Mouse (Mus musculus) neural tube, embryonic 15.5 days (tissue): Measurements from ENCODE around the gene Senp6. TPM values are rescaled to one million over a fixed set of nuclear protein-coding genes. Genes with fewer than 3 reads are reported as not detected.
"Not testable (repeated sequence)": the region's sequence is repeated elsewhere in the genome, so short reads cannot be mapped to it uniquely, and the experiment has no call there.

Source experiments
- ATAC-seq: fragments of 200-750 bp; cut with Nextera tagmentation; 2 replicates; pipeline ENCODE4 v1.8.0; 2017; ENCODE audit warnings: mild to moderate bottlenecking, moderate TSS enrichment, moderate library complexity; ENCODE audit not compliant: low FRiP score
- H3K27ac ChIP-seq: fragments of 300-500 bp; sonication (generic); replicated peaks from 2 replicates; pipeline ENCODE4 v1.5.1; 2015; ENCODE audit warnings: mild to moderate bottlenecking, inconsistent platforms
- H3K27me3 ChIP-seq: fragments of 300-500 bp; sonication (generic); replicated peaks from 2 replicates; pipeline ENCODE4 v1.6.1; 2015; ENCODE audit warnings: inconsistent platforms
- H3K36me3 ChIP-seq: fragments of 300-500 bp; sonication (generic); 2 replicates; pipeline ENCODE4 v1.6.1; 2015; ENCODE audit warnings: inconsistent platforms
- H3K4me1 ChIP-seq: fragments of 300-500 bp; sonication (generic); 2 replicates; pipeline ENCODE4 v1.6.1; 2015; ENCODE audit warnings: inconsistent platforms
- H3K4me2 ChIP-seq: fragments of 300-500 bp; sonication (generic); 2 replicates; pipeline ENCODE4 v1.6.1; 2015; ENCODE audit warnings: inconsistent platforms, mild to moderate bottlenecking, moderate library complexity
- H3K4me3 ChIP-seq: fragments of 300-500 bp; sonication (generic); replicated peaks from 2 replicates; pipeline ENCODE4 v1.5.1; 2015; ENCODE audit warnings: mild to moderate bottlenecking, inconsistent platforms
- H3K9ac ChIP-seq: fragments of 300-500 bp; sonication (generic); replicated peaks from 2 replicates; pipeline ENCODE4 v1.6.1; 2015; ENCODE audit warnings: mild to moderate bottlenecking, inconsistent platforms
- H3K9me3 ChIP-seq: fragments of 300-500 bp; sonication (generic); replicated peaks from 2 replicates; pipeline ENCODE4 v1.6.1; 2016; ENCODE audit warnings: inconsistent platforms
- WGBS: fragments of 180-500 bp; shearing (Covaris S2); methylation state at CpG from one replicate; pipeline ENCODE4 v1.1.7; 2015; ENCODE audit warnings: mixed read lengths; 5-methylcytosine and 5-hydroxymethylcytosine counted together
- polyA plus RNA-seq: library from polyadenylated mRNA; unstranded; fragments of >200 nt; fragmentation: Nextera tagmentation; extraction: Ambion mirVana; gene quantifications from 2 replicates; pipeline ENCODE4 v1.2.1, GENCODE M21; 2015

Gene Senp6
- polyA plus RNA-seq, 1 experiment from 2014 or later, result 46.6 TPM

DNA sequence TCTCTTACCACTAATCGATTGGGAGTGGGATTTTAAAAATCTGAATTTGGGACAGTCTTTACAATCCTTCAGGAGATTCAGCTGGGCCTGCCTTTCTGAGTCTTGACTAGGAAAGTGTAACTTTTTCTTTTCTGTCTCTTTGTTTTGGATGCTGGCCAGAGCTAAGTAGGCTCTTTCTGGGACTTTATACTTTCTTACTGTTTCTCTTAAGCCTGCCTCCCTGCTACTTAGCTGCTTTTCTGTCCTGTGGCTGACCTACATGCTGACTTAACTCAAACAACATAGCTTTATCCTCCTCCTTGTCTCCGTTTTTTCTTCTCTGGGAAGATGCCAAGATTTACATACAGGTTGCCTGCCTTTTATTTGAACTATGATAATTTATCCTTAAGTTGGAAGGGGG lies 19.0 kb downstream of the Senp6 start:
- Histone ChIP-seq H3K27ac (0 out of 2 replicates have a peak overlapping the region, but pooled peaks have one; percentile 1), H3K4me3 (no peak overlapping the region), H3K4me1 (peaks cover 27% of the 10 kb centered on the region), H3K27me3 (no peaks in the 10 kb centered on the region), H3K36me3 (no peaks in the 10 kb centered on the region), H3K4me2 (no peak overlapping the region), H3K9ac (no peak overlapping the region), H3K9me3 (no peaks in the 10 kb centered on the region)
- ATAC-seq, result no peak
- 44% methylated on average over 2 of the region's 2 CpGs for WGBS

DNA sequence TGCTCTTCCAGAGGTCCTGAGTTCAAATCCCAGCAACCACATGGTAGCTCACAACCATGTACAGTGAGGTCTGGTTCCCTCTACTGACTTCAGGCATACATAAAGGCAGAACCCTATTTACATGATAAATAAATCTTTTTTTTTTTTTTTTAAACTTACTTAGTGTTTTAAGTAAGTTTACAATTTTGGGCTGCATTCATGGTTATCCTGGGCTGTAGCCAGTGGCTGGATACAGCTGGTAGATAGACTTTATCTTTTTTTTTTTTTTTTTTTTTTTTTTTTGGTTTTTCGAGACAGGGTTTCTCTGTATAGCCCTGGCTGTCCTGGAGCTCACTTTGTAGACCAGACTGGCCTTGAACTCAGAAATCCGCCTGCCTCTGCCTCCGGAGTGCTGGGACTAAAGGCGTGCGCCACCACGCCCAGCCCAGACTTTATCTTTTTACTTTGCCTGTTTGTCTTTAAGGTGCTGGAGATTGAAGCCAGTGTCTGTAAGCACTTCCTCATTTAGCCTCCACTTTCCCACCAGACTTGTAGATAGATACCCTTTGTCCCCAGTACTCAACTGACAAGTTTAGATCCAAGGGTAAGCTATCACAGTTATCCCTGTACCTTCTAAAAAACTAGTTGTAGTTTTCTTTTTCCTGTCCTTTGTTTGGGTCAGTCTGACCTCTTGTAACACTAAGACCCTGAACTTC lies 19.7 kb downstream of the Senp6 start:
- H3K4me3 ChIP-seq, H3K9me3 ChIP-seq, H3K4me2 ChIP-seq, H3K36me3 ChIP-seq, H3K27ac ChIP-seq, H3K27me3 ChIP-seq, ATAC-seq, H3K9ac ChIP-seq: not testable (repeated sequence)
- peaks cover 27% of the 10 kb centered on the region for H3K4me1 ChIP-seq
- WGBS, result 89% methylated on average over 5 of the region's 6 CpGs

DNA sequence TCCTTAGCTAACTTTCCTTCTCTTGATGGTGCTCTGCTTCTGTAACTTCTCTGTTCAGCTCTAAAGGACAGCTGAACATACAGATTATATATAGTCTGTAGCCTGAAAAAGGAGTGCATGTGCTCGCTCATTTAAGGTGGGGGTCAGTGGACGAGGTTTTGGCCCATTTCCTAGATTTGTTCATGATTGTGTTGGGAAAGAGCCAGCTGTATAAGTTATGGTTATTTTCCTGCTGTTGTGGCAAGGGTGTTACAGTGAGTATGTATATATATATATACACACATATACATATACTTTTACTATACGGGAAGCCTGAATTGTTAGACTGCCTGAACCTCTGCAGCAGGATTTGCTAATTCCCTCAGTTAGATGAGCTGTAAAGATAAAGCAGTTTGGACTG lies 22.7 kb downstream of the Senp6 start:
- WGBS, result 60% methylated on average over 3 of the region's 3 CpGs

DNA sequence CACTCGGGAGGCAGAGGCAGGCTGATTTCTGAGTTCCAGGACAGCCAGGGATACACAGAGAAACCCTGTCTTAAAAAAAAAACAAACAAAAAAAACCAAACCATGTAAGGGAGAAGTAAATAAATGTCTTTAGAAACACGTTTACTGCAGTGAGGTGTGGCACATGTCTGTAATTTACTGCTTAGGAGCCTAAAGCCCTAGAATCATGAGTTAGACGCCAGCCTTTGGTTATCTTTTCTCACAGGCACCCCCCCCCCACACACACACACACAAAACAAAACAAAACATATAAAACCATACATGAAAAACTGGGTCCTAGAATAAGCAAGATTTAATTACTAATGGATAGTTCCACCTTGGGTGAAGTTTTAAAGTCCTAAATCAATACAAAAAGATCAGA lies 29.6 kb downstream of the Senp6 start:
- ATAC-seq, result no peak
- no peaks in the 10 kb centered on the region for H3K4me1 ChIP-seq
- no peaks in the 10 kb centered on the region for H3K27me3 ChIP-seq
- WGBS, result 77% methylated on average over 3 of the region's 3 CpGs
- no peak overlapping the region for H3K4me2 ChIP-seq
- H3K4me3 ChIP-seq, result no peak overlapping the region
- H3K9ac ChIP-seq, result no peak overlapping the region
- no peaks in the 10 kb centered on the region for H3K9me3 ChIP-seq
- H3K36me3 ChIP-seq, result peaks cover 7% of the 10 kb centered on the region
- no peak overlapping the region for H3K27ac ChIP-seq

More for the DNA sequence above, 22.7 kb downstream of the Senp6 start:
- Histone ChIP-seq H3K9me3 (no peaks in the 10 kb centered on the region), H3K4me1 (peaks cover 17% of the 10 kb centered on the region), H3K27ac (no peak overlapping the region), H3K27me3 (no peaks in the 10 kb centered on the region), H3K4me3 (no peak overlapping the region), H3K36me3 (peaks cover 3% of the 10 kb centered on the region; the same call in 1 of the 2 replicates), H3K4me2 (no peak overlapping the region), H3K9ac (no peak overlapping the region)
- ATAC-seq, result no peak

DNA sequence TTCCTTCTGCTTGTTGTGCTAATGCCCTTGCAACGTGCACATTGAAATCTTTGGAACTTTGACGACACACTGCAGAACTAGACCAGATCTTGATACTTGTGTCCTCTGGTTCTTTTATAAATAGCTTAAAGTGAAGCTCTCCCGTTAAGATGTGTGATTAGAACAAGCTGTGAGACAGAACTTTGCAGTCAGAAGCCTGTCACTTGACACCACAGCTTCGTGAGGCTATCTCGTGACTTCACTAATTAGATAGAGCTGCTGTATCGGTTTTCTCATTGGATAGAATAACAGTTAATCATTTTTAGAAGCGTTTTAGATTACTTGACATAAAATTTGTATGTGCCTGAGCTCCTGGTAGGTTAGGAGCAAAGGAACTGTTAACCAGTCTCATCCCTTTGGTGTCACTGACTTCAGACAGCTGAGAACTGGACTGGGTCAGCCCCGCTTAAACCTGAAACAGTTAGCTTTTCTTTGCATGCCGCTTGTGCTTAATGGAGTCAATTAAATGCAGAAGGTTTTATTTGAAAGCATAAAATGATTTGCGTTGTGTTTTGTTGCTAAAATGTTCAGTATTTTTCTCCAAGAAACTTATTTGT lies 79.4 kb downstream of the Senp6 start:
- Histone ChIP-seq H3K4me3 (no peak overlapping the region), H3K36me3 (peaks cover 30% of the 10 kb centered on the region), H3K9ac (no peak overlapping the region), H3K4me1 (no peaks in the 10 kb centered on the region), H3K27me3 (no peaks in the 10 kb centered on the region), H3K27ac (no peak overlapping the region), H3K9me3 (no peaks in the 10 kb centered on the region), H3K4me2 (no peak overlapping the region)
- ATAC-seq, result no peak
- 88% methylated on average over 10 of the region's 10 CpGs for WGBS

DNA sequence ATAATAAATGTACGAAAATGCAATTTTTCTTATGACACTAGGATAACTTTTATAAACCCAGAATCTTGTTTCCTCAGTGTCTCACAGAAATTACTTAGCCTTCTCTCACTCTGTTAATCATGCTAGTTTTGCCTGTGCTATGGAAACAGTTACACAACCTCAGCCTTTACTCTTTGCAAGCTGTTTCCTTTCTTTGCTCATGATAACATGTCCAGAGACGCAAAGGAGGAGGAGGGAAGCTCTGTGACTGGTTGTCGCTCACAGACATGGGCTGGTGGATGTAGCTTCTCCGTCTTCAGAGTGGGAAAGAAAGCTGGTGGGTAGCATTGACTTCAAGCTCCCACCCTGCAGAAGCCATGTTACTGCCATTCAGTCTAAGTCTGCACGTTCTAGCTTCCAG lies 82.9 kb downstream of the Senp6 start:
- Histone ChIP-seq H3K9me3 (no peaks in the 10 kb centered on the region), H3K4me3 (no peak overlapping the region), H3K27ac (no peak overlapping the region), H3K27me3 (no peaks in the 10 kb centered on the region), H3K4me2 (no peak overlapping the region), H3K36me3 (peaks cover 22% of the 10 kb centered on the region), H3K9ac (no peak overlapping the region), H3K4me1 (no peaks in the 10 kb centered on the region)
- WGBS, result 86% methylated on average over 5 of the region's 5 CpGs
- ATAC-seq, result no peak

DNA sequence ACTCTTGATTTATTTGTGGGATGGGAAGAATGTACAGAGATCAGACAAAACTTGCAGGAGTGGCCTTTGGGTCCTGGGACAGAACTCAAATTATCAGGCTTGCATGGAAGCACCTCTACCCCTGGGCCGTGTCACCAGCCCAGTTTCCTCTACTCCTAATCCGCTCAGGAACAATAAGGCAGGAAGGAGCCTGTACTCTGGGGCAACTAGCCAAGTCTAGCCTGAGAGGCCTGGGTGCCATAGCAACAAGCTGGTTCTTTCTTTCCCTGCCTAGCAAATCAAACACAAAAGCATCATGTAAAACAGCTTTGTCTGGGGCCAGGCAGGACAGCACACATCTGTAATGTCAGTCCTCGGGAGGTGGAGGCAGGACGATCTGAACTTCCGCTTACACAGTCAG lies 88.6 kb downstream of the Senp6 start:
- Histone ChIP-seq H3K4me3 (no peak overlapping the region), H3K36me3 (peaks cover 13% of the 10 kb centered on the region; the same call in 1 of the 2 replicates), H3K9me3 (no peaks in the 10 kb centered on the region), H3K4me1 (0 out of 2 replicates have a peak, but pooled peaks cover 3% of the 10 kb centered on the region), H3K27ac (no peak overlapping the region), H3K4me2 (no peak overlapping the region), H3K27me3 (no peaks in the 10 kb centered on the region), H3K9ac (no peak overlapping the region)
- 45% methylated on average over 5 of the region's 5 CpGs for WGBS
- peak; percentile 55; the same call in 1 of the 2 replicates for ATAC-seq

DNA sequence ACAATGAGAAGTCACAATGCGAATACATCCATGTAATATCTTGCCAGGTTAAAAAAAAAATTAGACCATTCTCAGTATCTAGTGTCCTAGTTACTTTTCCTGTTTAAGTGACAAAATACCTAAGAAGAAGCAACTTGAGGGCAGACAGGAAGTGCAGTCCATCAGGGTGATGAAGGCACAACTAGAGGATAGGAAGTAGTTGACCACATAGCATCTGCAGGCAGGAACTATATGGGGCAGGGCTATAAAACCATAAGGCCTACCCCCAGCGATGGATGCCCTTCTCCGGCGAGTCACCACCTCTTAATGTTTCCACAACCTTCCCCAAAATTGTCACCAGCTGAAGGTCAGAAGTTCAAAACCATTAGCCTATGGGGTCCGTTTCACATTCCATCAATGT lies 90.1 kb downstream of the Senp6 start:
- H3K4me3 ChIP-seq, result no peak overlapping the region
- H3K27ac ChIP-seq, result no peak overlapping the region
- ATAC-seq, result no peak
- 85% methylated on average over 5 of the region's 5 CpGs for WGBS
- H3K9ac ChIP-seq, result no peak overlapping the region
- H3K4me1 ChIP-seq, result 0 out of 2 replicates have a peak, but pooled peaks cover 3% of the 10 kb centered on the region
- no peaks in the 10 kb centered on the region for H3K9me3 ChIP-seq
- H3K4me2 ChIP-seq, result no peak overlapping the region
- peaks cover 12% of the 10 kb centered on the region; the same call in 1 of the 2 replicates for H3K36me3 ChIP-seq
- no peaks in the 10 kb centered on the region for H3K27me3 ChIP-seq

DNA sequence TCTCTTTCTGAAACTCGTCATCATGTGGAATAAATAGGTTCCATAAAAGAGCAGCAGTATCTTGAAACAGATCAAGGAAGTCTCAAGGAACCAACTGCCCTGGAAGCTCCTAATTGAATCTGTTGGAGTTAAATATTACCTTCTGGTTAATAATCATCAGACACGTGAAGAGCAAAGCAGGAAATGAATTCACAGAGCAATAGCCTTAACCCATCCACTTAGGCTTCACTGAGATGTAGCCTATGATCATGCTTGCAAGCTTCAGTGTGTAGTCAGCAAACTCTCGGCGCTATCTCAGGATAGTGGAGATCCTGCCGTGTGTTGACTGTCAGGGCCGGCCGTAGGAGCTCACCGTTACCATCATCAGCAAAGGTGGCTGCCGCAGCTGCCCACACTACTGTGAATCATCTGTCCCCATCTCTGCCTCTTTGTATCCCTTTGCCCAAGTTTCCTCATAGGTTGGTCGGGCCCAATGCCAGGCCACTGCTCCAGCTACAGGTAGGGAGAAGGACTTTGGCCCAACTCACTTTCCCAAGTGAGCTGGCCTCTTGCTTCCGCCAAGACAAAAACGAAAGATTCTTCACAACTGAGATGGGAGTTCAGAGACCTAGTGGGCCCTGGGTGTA lies 91.2 kb downstream of the Senp6 start:
- H3K4me2 ChIP-seq, result no peak overlapping the region
- WGBS, result 90% methylated on average over 12 of the region's 12 CpGs
- ATAC-seq, result no peak
- H3K9ac ChIP-seq, result no peak overlapping the region
- 0 out of 2 replicates have a peak, but pooled peaks cover 3% of the 10 kb centered on the region for H3K4me1 ChIP-seq
- no peak overlapping the region for H3K27ac ChIP-seq
- H3K36me3 ChIP-seq, result peaks cover 3% of the 10 kb centered on the region; the same call in 1 of the 2 replicates
- no peaks in the 10 kb centered on the region for H3K27me3 ChIP-seq
- no peak overlapping the region for H3K4me3 ChIP-seq
- no peaks in the 10 kb centered on the region for H3K9me3 ChIP-seq

DNA sequence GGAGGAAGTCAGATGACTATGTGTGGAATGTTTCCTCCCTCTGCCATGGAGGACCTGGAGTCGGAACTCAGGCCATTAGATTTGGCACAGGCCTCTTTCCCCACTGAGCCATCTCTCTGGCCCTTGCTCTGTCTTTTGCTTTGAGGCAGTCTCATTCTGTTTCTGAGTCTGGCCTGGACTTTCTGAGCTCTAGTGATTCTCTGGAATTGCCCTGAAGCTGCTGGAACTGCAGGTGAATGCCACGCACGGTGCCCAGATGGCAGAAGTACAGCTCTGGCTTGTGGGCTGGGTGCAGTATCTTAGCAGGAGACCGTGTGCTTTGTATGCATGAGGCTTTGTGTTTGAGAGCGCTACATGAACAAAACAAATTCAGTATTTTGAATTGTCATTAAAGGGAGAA lies 92.2 kb downstream of the Senp6 start:
- Histone ChIP-seq H3K27ac (no peak overlapping the region), H3K4me2 (no peak overlapping the region), H3K4me1 (peaks cover 3% of the 10 kb centered on the region), H3K9ac (no peak overlapping the region), H3K4me3 (no peak overlapping the region), H3K27me3 (no peaks in the 10 kb centered on the region), H3K9me3 (no peaks in the 10 kb centered on the region), H3K36me3 (no peaks in the 10 kb centered on the region)
- no peak for ATAC-seq
- 70% methylated on average over 5 of the region's 5 CpGs for WGBS

DNA sequence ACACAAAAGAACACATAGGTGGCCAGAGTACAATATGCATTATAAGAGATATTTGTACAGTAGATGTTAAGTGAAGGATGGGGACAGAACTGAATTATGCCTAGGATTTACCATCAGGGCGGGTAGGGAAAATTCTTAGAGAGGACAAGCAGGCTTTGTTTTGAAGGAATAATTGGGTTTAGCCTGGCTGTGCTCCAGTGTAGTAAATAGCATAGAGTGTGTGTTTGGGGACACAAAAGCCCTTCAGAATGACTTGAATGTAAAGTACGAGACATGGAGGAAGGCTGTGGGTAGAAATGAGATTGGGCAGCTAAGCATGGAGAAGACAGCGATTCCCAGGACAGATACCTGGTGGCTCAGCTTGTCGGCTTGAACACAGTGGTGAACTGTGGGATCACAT lies 94.7 kb downstream of the Senp6 start:
- H3K9ac ChIP-seq, result no peak overlapping the region
- peaks cover 5% of the 10 kb centered on the region for H3K4me1 ChIP-seq
- H3K4me3 ChIP-seq, result no peak overlapping the region
- H3K27ac ChIP-seq, result no peak overlapping the region
- H3K9me3 ChIP-seq, result no peaks in the 10 kb centered on the region
- H3K36me3 ChIP-seq, result no peaks in the 10 kb centered on the region
- no peaks in the 10 kb centered on the region for H3K27me3 ChIP-seq
- ATAC-seq, result no peak
- no peak overlapping the region for H3K4me2 ChIP-seq
- 61% methylated on average over 4 of the region's 4 CpGs for WGBS
